Mouse (Mus musculus) activated CD4-positive, CD25-positive, alpha-beta regulatory T cell, adult 4 months (primary cell): ENCODE data around the gene Tnfaip3. TPM values are rescaled to one million over a fixed set of nuclear protein-coding genes. Genes with fewer than 3 reads are reported as not detected.

Experiments
- ATAC-seq: one replicate; pipeline ENCODE4 v1.8.0; 2017
- polyA plus RNA-seq, 2 experiments: library from polyadenylated mRNA; unstranded; fragments of 100-300 nt; shearing (Covaris generic); gene quantifications; one replicate each; pipeline ENCODE4 v1.2.1; 2017

The Tnfaip3 gene
- polyA plus RNA-seq, result 10 to 100 TPM; 28.3 to 37.8 TPM

GRCm38 (mm10) chr10:19015257-19015862 is at the start of gene Tnfaip3:
Gene Tnfaip3 (minus strand): TSS chr10:19015657.
- peak; percentile 58 for ATAC-seq

- ATAC-seq, result no peak
Observed at GRCm38 (mm10) chr10:19064651-19065601, 49.5 kb upstream of the Tnfaip3 start.

DNA sequence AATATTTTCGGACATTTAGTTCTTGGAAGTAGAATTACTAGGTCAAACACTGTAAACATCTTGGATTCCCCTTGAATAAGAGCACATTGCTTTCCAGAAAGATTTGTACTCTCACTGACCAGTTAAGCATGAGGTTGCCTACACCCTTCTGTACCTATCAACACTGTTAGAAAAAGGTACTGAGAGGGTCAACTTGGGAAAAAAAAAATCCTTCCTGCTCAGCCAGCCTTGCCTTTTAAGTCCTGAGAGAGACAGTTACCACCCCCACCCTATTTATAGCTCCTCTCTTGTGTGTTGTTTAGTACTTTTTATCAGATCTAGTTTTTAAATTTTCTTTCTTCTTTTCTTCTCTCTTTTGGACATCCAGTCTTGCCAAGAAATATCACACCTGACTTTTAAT is 48.2 kb upstream of the Tnfaip3 start:
- ATAC-seq, result no peak

GRCm38 (mm10) chr10:19063208-19063607 is 47.8 kb upstream of the Tnfaip3 start:
- no peak for ATAC-seq

DNA sequence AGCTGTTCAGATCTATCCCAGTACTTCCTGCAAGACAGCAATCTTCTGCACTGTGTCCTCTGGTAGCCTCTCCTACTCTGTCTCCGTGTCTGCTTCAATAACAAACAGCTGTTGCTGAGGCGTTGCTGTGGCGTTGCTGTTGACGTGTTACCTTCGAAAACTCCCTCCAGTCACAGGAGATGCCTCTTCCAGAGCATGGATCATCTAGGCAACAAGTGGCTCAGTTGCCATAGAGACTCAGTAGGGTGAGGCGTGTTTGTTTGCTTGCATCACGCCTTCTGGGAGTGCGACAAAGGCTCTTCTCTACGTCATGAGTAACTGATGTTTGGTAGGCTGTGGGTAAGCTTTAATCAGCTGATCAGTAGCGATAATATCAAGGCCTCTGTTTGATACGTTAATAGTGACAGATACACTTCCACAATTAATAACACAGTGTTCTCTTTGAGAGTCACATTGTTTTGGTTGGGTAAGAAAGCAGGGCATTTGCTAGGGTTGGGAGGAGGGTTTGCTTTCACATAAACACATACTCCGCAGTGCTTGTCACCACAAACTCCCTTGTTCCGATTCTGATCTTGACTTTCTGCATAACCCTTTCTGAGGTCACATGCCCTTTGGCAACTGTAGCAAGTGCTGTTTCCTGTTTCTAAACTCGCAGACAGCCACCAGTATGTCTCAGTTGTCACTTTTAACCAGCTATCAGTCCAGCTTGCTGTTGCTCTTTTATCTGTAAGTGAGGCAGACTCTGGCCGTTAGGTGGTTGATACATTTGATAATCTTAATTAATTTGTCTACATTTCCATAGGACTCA is 46.8 kb upstream of the Tnfaip3 start:
- peak; percentile 89 for ATAC-seq

- ATAC-seq, result no peak
Observed at GRCm38 (mm10) chr10:19061201-19061600, 45.7 kb upstream of the Tnfaip3 start.

- no peak for ATAC-seq
Observed at GRCm38 (mm10) chr10:19053524-19053923, 38.1 kb upstream of the Tnfaip3 start.

GRCm38 (mm10) chr10:19045986-19046385 is 30.5 kb upstream of the Tnfaip3 start:
- ATAC-seq, result no peak

DNA sequence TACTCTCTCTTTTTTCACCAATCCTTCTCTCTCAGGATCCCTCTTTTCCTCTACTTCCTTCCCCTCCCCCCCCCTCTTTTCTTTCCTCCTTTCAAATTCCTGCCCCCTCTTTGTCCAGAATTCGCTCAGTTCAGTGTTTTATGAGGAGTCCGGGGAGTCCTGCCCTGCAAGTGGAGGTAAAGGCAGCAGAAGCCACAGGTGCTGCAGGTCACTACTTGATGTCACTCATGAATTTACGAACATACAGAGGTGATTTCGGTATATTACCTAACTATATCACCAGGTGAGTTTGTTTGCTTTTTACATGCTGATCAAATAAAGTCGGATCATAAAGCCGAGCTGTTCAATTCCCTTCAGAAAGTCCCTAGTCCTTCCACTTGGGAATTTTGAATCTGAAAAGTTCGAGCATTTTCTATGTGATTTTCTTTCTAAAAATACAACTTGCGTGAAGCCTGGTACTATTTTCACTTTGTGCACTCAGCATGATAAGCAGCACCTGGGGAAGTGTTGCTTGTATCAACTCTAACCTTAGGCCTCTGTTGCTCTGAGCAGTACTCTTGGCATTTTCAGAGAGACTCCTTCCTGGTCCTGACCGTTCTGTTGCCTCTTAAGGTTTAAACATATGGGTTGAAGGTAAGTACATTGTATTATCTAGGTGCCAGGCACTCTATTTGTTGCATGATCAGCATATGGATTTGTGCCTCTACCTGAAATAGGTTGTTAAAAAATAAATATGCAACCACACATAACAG is 29.5 kb upstream of the Tnfaip3 start:
- ATAC-seq, result no peak

DNA sequence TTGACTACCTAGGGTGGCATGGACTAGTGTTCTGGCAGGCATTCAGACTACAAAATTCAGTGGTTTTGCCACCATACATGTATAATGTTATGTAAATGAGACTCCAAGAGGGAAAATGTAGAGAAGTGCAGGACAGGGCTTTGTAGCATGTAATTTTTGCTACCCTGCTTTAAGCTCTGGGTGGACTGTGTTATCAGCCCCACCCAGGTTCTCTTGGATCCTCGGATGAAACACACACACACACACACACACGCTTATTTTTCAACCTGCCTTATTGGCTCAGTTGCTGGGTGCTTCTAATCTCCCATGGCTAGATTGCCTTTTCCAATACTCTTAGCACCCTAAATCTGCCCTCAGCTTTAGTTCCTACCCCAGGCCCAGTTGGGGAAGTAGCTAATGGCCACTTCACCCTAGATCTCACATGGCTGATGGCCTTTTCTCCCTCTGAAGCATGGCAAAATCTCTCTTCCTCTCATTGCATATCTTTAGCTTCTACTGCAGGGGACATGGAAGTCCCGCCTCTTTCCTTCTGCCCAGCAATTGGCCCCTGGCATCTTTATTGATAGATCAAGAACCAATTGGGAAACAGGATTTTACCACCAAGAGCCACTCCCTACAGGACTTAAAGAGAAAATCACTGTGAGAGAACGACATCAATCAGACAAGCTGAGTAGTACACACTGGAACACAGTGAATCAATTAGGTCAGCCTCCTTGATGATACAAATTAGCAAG is 28.2 kb upstream of the Tnfaip3 start:
- ATAC-seq, result peak; percentile 100

GRCm38 (mm10) chr10:19040147-19040546 is 24.7 kb upstream of the Tnfaip3 start:
- no peak for ATAC-seq

- ATAC-seq, result no peak
Observed at GRCm38 (mm10) chr10:19034764-19035163, 19.3 kb upstream of the Tnfaip3 start.

DNA sequence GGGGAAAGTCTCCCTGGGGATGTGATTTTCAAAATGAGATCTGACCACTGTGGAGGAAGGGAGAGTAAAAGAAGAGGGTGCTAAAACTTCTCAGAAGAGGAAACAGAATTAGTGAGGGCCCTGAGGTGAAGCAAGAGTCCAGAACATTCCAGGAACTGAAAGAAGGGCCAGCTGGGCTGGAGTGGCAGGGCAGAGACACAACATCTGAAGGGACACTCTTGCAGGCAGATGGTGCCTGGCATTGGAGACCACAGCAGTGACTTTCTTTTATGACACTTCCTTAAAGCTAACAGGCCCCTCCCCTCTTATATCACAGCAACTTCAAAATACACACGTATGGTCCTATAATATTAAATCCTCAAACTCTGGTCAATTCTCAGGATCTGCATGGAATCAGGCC is 18.2 kb upstream of the Tnfaip3 start:
- ATAC-seq, result no peak

GRCm38 (mm10) chr10:19031875-19032274 is 16.4 kb upstream of the Tnfaip3 start:
- ATAC-seq, result no peak

DNA sequence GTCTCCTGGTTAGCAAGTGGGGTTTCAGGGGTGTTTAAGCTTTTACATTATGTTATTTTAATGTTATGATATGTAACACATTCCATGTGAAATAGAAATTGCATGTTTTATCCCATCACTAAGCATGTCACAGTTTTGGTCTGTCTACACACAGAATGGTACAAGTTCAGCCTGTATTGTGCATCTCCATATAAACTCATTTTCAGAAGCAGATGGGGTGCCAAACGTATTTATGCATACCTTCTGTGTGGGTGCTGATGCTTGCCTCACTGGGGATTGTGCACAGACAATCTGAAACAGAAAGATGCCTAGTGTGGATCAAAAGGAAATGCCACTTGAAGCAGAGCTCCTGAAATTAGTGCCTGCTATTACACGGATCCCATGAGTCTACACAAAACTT is 15.2 kb upstream of the Tnfaip3 start:
- no peak for ATAC-seq

DNA sequence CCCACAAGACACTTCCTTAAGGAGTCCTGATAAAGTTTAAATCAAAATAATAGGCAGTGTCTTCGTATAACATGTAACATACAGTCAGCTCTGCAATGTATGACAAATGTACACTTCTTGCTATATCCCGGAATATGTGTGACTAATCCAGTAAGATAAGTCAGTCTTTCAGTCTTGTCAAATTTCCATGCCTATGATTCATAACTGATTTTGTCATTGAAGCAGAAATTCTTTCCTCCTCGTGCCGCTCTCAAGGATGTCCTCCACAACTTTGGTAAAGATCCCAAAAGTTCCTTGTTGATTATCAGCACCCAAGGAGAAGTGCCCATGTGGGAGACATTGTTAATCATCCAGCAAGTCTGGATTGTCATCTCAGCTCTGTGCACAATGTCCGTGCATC is 11.3 kb upstream of the Tnfaip3 start:
- ATAC-seq, result no peak

GRCm38 (mm10) chr10:19024353-19024752 is 8.9 kb upstream of the Tnfaip3 start:
- no peak for ATAC-seq

DNA sequence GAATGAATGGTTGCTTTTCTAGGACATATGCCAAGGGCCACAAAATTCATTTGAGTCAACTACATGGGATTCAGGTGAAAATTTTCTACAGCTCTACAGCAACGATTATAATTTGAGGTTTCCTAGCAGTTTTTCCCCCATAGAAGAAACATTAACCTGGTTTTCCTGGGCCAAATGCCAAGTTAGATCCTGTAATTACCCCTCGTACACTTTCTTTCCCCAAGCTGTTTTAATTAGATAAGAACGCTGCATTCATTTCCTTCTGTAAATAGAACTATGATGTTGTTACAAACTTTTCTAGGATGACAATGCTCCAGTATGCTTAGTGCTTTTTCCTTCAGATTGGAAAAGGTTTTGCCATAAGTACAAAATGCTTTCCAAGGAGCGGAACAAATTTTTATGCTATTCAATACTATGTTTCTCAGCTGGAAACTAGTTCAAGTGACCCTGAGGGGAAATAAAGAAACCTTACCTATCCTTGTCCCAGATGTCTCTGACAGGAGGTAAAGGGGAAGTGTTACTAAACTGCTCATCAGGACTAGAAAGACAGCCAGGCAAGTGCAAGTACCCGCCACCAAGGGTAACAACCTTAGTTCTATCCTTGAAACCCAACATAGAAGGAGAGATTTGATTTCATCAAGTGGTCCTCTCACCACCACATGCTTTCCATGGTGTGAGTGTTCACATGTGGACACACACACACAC is 8.3 kb upstream of the Tnfaip3 start:
- ATAC-seq, result no peak

GRCm38 (mm10) chr10:19022272-19022671 is 6.8 kb upstream of the Tnfaip3 start:
- no peak for ATAC-seq

DNA sequence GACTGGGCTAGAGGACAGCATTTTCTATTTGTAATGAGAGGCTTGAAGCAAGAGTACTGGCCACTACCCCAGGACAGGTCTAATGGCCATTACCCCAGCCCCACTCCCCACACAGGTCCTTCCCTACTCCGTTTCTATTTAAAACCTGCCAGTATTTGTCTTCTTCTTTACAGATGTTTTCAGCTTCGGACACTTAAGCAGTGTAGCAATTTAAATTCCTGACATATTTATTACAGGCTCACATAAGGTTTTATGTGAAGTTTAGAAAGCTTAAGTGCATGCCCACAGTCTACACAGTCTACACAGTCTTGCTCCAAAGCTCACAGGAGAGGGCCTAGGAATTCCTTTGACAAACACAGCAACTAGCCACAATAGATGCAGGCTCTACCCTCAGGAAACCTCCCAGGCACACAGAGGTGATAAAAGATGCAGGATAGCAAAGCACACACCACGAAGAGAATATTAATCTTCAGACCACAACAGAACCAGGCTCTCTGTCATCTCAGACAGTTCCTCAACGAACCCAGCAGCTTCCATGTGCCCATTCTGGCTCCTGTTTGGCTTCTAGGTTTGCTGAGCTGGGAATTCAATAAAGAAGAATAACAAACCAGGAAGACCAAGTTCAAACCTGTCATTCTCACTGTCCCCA is 1.5 kb upstream of the Tnfaip3 start:
- ATAC-seq, result no peak
